Mouse (Mus musculus) limb, embryonic 11.5 days (tissue): Measurements from ENCODE around the gene Vmn1r223. TPM values are rescaled to one million over a fixed set of nuclear protein-coding genes. Genes with fewer than 3 reads are reported as not detected.
A peak's percentile ranks its signal among the peaks of the same experiment; 100 is the strongest.

Experiments
- ATAC-seq: fragments of 200-750 bp; cut with Nextera tagmentation; 2 replicates; pipeline ENCODE4 v1.8.0; 2017; ENCODE audit warnings: low read depth; ENCODE audit not compliant: insufficient number of reproducible peaks, low FRiP score, low TSS enrichment
- DNase-seq: peaks from one replicate; pipeline ENCODE4 v3.0.0-alpha.2; 2015; ENCODE audit warnings: low spot score
- H3K27ac ChIP-seq: fragments of 300-500 bp; sonication (generic); replicated peaks from 2 replicates; pipeline ENCODE4 v1.5.1; 2014; ENCODE audit warnings: low read depth, mild to moderate bottlenecking, low read length
- H3K27me3 ChIP-seq: fragments of 300-500 bp; sonication (generic); 2 replicates; pipeline ENCODE4 v1.6.1; 2014; ENCODE audit warnings: mild to moderate bottlenecking, low read length, mixed read lengths; ENCODE audit not compliant: control insufficient read depth, insufficient read depth
- H3K36me3 ChIP-seq: fragments of 300-500 bp; sonication (generic); 2 replicates; pipeline ENCODE4 v1.6.1; 2014; ENCODE audit warnings: mild to moderate bottlenecking, low read length, moderate library complexity, mixed read lengths; ENCODE audit not compliant: control insufficient read depth, insufficient read depth
- H3K4me1 ChIP-seq: fragments of 300-500 bp; sonication (generic); 2 replicates; pipeline ENCODE4 v1.6.1; 2014; ENCODE audit warnings: low read length, mixed read lengths; ENCODE audit not compliant: control insufficient read depth, insufficient read depth
- H3K4me2 ChIP-seq: fragments of 300-500 bp; sonication (generic); 2 replicates; pipeline ENCODE4 v1.6.1; 2014; ENCODE audit warnings: low read depth, mild to moderate bottlenecking, moderate library complexity; ENCODE audit not compliant: severe bottlenecking
- H3K4me3 ChIP-seq: fragments of 300-500 bp; sonication (generic); 2 replicates; pipeline ENCODE4 v1.5.1; 2014; ENCODE audit warnings: low read depth, low read length
- H3K9ac ChIP-seq: fragments of 300-500 bp; sonication (generic); 2 replicates; pipeline ENCODE4 v1.6.1; 2014; ENCODE audit warnings: mild to moderate bottlenecking, low read length
- H3K9me3 ChIP-seq: fragments of 300-500 bp; sonication (generic); 2 replicates; pipeline ENCODE4 v1.6.1; 2016; ENCODE audit warnings: low read length; ENCODE audit not compliant: control insufficient read depth
- WGBS: fragments of 180-500 bp; shearing (Covaris S2); extraction: QIAGEN DNeasy Blood & Tissue Kit; methylation state at CpG from one replicate; pipeline ENCODE4 v1.1.7; 2014; 5-methylcytosine and 5-hydroxymethylcytosine counted together
- polyA plus RNA-seq: library from polyadenylated mRNA; unstranded; fragments of >200 nt; fragmentation: Nextera tagmentation; extraction: Ambion mirVana; gene quantifications from 2 replicates; pipeline ENCODE4 v1.2.1, GENCODE M21; 2014

Gene Vmn1r223
- polyA plus RNA-seq, 1 experiment from 2014 or later: not detected

DNA sequence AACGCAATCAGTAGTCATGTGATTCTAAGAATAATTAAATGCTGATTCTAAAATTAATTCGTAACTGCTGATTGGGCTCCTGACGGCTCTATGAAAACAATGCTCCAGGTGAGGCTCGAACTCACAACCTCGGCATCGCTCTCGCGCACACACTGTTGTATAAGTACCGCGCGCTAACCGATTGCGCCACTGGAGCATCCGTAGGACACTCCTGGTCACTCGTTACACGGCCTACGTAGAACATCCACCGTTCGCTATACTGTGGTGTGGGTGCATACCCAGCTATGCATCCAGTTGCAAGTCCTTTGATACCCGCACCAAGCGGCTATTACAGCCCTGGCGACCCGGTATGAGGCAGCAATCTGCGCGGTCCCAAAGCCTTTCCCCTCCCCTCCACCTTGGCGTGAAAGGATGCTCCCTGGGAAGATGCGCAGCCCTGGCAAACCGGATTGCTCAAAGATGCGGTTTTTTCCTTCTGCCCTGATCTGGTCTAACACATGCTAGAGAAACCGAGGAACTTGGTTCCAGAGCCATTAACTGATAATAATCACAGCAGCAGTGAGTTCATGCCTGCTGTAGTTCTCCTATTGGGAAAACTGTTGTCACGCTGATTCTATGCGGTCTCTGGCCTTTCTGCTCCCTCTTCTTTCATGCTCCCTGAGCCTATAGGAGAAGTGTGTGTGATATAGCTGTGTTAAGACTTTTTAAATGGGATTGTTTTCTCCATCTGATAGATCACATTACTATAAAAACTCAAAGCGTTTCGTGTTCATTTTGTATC lies 23.6 kb downstream of the Vmn1r223 start:
- no peak overlapping the region for H3K9ac ChIP-seq
- peak overlapping the region; percentile 14 for H3K4me3 ChIP-seq
- DNase-seq (peak; percentile 79), ATAC-seq (peak; percentile 75)
- H3K36me3 ChIP-seq: no peaks in the 10 kb centered on the region
- no peaks in the 10 kb centered on the region for H3K9me3 ChIP-seq
- 3% methylated on average over 34 of the region's 34 CpGs for WGBS
- no peak overlapping the region for H3K27ac ChIP-seq
- H3K4me1 ChIP-seq: no peaks in the 10 kb centered on the region
- H3K4me2 ChIP-seq: peak overlapping the region; percentile 33
- no peaks in the 10 kb centered on the region for H3K27me3 ChIP-seq

GRCm38 (mm10) chr13:23279576-23279975 lies 32.6 kb downstream of the Vmn1r223 start:
- WGBS: 85% methylated on average over 4 of the region's 4 CpGs
- no peaks in the 10 kb centered on the region for H3K4me1 ChIP-seq
- H3K27me3 ChIP-seq: no peaks in the 10 kb centered on the region
- no peak overlapping the region for H3K4me3 ChIP-seq
- H3K27ac ChIP-seq: no peak overlapping the region
- DNase-seq (no peak), ATAC-seq (no peak)
- no peaks in the 10 kb centered on the region for H3K9me3 ChIP-seq
- no peaks in the 10 kb centered on the region for H3K36me3 ChIP-seq
- H3K4me2 ChIP-seq: no peak overlapping the region
- H3K9ac ChIP-seq: no peak overlapping the region

- no peaks in the 10 kb centered on the region for H3K27me3 ChIP-seq
- WGBS: 84% methylated on average over 3 of the region's 3 CpGs
- no peak for ATAC-seq
- no peak overlapping the region for H3K27ac ChIP-seq
- no peaks in the 10 kb centered on the region for H3K36me3 ChIP-seq
- no peaks in the 10 kb centered on the region for H3K9me3 ChIP-seq
- no peak overlapping the region for H3K4me3 ChIP-seq
- no peak overlapping the region for H3K4me2 ChIP-seq
- no peak for DNase-seq
- H3K9ac ChIP-seq: no peak overlapping the region
- H3K4me1 ChIP-seq: no peaks in the 10 kb centered on the region
Observed at GRCm38 (mm10) chr13:23279992-23280391, 33.1 kb downstream of the Vmn1r223 start.

GRCm38 (mm10) chr13:23285191-23285920 lies 38.4 kb downstream of the Vmn1r223 start:
- Histone ChIP-seq H3K27ac (no peak overlapping the region), H3K4me1 (0 out of 2 replicates have a peak, but pooled peaks cover 3% of the 10 kb centered on the region), H3K9me3 (no peaks in the 10 kb centered on the region), H3K4me2 (peak overlapping the region; percentile 59), H3K9ac (no peak overlapping the region), H3K4me3 (peak overlapping the region; percentile 35), H3K27me3 (no peaks in the 10 kb centered on the region), H3K36me3 (no peaks in the 10 kb centered on the region)
- ATAC-seq (peak; percentile 70), DNase-seq (peak; percentile 71)
- 1% methylated on average over 22 of the region's 22 CpGs for WGBS

- Histone ChIP-seq H3K9me3 (no peaks in the 10 kb centered on the region), H3K27ac (no peak overlapping the region), H3K36me3 (no peaks in the 10 kb centered on the region), H3K9ac (no peak overlapping the region), H3K4me3 (peak overlapping the region; percentile 35), H3K4me1 (0 out of 2 replicates have a peak, but pooled peaks cover 3% of the 10 kb centered on the region), H3K4me2 (peak overlapping the region; percentile 59), H3K27me3 (no peaks in the 10 kb centered on the region)
- ATAC-seq: no peak; the same call in none of the 2 replicates
- peak; percentile 68 for DNase-seq
- WGBS: under 1% methylated on average over 35 of the region's 35 CpGs
Observed at GRCm38 (mm10) chr13:23285921-23286720, 39.2 kb downstream of the Vmn1r223 start.

- H3K36me3 ChIP-seq: no peaks in the 10 kb centered on the region
- H3K9ac ChIP-seq: no peak overlapping the region
- H3K4me2 ChIP-seq: peak overlapping the region; percentile 59
- DNase-seq (peak; percentile 56), ATAC-seq (no peak)
- 0 out of 2 replicates have a peak, but pooled peaks cover 3% of the 10 kb centered on the region for H3K4me1 ChIP-seq
- 2% methylated on average over 19 of the region's 19 CpGs for WGBS
- no peaks in the 10 kb centered on the region for H3K9me3 ChIP-seq
- H3K27ac ChIP-seq: no peak overlapping the region
- no peaks in the 10 kb centered on the region for H3K27me3 ChIP-seq
- peak overlapping the region; percentile 35 for H3K4me3 ChIP-seq
Observed at GRCm38 (mm10) chr13:23286721-23287362, 39.9 kb downstream of the Vmn1r223 start.

- no peak overlapping the region for H3K4me3 ChIP-seq
Observed at GRCm38 (mm10) chr13:23297737-23298136, 50.8 kb downstream of the Vmn1r223 start.

More at GRCm38 (mm10) chr13:23297737-23298136, 50.8 kb downstream of the Vmn1r223 start:
- H3K4me2 ChIP-seq: 0 out of 2 replicates have a peak overlapping the region, but pooled peaks have one; percentile 64
- H3K27ac ChIP-seq: no peak overlapping the region
- no peaks in the 10 kb centered on the region for H3K9me3 ChIP-seq
- H3K36me3 ChIP-seq: no peaks in the 10 kb centered on the region
- no peak for ATAC-seq
- H3K4me1 ChIP-seq: no peaks in the 10 kb centered on the region
- no peaks in the 10 kb centered on the region for H3K27me3 ChIP-seq
- WGBS: 7% methylated on average over 5 of the region's 5 CpGs
- H3K9ac ChIP-seq: no peak overlapping the region
- no peak for DNase-seq
